Mouse (Mus musculus): ENCODE data around the gene Acadvl. TPM values are rescaled to one million over a fixed set of nuclear protein-coding genes. Genes with fewer than 3 reads are reported as not detected.

The Acadvl gene
- polyA plus RNA-seq, 1 experiment from 2014 or later = 89.9 TPM

DNA sequence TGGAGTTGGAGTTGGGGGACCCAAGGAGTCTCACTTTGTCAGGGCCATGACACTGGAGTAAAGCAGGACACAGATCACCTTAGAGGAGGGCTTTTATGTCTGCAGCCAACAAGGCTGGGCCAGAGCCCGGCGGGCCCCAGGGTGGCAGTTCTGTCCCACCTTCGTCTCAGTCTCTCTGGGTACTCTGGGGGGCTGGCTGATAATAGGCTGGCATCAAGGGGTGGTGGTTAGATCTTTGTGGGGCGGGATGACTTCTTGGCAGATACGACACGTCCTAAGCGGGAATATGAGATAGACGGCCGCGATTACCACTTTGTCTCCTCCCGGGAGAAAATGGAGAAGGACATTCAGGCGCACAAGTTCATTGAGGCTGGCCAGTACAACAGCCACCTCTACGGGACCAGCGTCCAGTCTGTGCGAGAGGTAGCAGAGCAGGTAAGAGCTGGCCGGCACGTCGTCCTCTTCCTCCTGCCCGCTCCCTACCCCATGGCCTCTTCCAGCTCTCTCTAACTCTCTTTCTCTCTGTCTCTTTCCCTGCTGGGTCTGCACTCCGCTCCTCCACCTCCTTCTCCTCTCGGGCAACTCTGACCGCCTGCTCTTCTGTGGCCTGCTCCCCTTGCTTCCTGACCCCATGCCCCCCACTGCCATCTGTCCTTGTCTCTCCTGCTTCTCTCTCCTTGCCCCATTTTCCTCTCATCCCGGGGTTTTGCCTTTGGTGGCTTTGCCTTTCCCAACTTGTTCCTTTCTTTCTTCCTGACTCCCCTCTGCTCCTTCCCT lies 27.3 kb upstream of the Acadvl start:
- Histone ChIP-seq H3K4me2 (no peak overlapping the region), H3K27ac (no peak overlapping the region), H3K4me1 (peaks cover 4% of the 10 kb centered on the region; the same call in 1 of the 2 replicates), H3K36me3 (peaks cover 27% of the 10 kb centered on the region), H3K9me3 (replicated peaks) (no peaks in the 10 kb centered on the region), H3K27me3 (replicated peaks) (no peaks in the 10 kb centered on the region), H3K4me3 (no peak overlapping the region), H3K9ac (no peak overlapping the region)
- WGBS (ENCODE audit: insufficient replicate concordance) = 84% methylated on average over 23 of the region's 23 CpGs
- no peak for ATAC-seq

GRCm38 (mm10) chr11:70040184-70040583 lies 25.0 kb upstream of the Acadvl start:
- no peaks in the 10 kb centered on the region for H3K9me3 ChIP-seq (replicated peaks)
- peaks cover 4% of the 10 kb centered on the region; the same call in 1 of the 2 replicates for H3K4me1 ChIP-seq
- H3K36me3 ChIP-seq = peaks cover 27% of the 10 kb centered on the region
- no peak overlapping the region for H3K4me2 ChIP-seq
- no peak for ATAC-seq
- no peak overlapping the region for H3K9ac ChIP-seq
- H3K27me3 ChIP-seq (replicated peaks) = no peaks in the 10 kb centered on the region
- WGBS (ENCODE audit: insufficient replicate concordance) = 70% methylated on average over 7 of the region's 7 CpGs
- H3K4me3 ChIP-seq = no peak overlapping the region
- no peak overlapping the region for H3K27ac ChIP-seq

DNA sequence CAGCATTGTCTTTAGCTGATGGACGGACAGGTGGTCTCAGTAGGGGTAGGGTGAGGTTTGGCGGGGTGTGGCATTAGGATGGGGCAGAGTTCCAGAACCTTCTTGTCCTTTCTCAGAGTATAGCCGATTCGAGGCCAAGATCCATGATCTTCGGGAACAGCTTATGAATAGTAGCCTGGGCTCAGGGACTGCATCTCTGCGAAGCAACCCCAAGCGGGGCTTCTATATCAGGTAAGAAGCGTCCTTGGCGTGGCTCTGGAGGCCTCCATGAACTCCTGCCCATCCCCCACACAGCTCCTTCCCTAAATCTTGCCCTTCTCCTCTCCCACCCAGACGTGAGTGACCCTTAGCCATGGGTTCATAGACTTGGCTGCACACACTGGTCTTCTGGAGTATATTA lies 24.4 kb upstream of the Acadvl start:
- no peak for ATAC-seq
- Histone ChIP-seq H3K9me3 (replicated peaks) (no peaks in the 10 kb centered on the region), H3K4me2 (no peak overlapping the region), H3K4me1 (peaks cover 4% of the 10 kb centered on the region; the same call in 1 of the 2 replicates), H3K4me3 (no peak overlapping the region), H3K36me3 (peaks cover 23% of the 10 kb centered on the region), H3K27ac (no peak overlapping the region), H3K9ac (no peak overlapping the region), H3K27me3 (replicated peaks) (no peaks in the 10 kb centered on the region)
- 83% methylated on average over 10 of the region's 10 CpGs for WGBS (ENCODE audit: insufficient replicate concordance)

GRCm38 (mm10) chr11:70038174-70038573 lies 23.0 kb upstream of the Acadvl start:
- no peak overlapping the region for H3K4me2 ChIP-seq
- H3K27me3 ChIP-seq (replicated peaks) = no peaks in the 10 kb centered on the region
- H3K4me1 ChIP-seq = peaks cover 4% of the 10 kb centered on the region; the same call in 1 of the 2 replicates
- WGBS (ENCODE audit: insufficient replicate concordance) = 51% methylated on average over 7 of the region's 7 CpGs
- H3K9me3 ChIP-seq (replicated peaks) = no peaks in the 10 kb centered on the region
- H3K9ac ChIP-seq = no peak overlapping the region
- ATAC-seq = no peak
- no peak overlapping the region for H3K4me3 ChIP-seq
- H3K27ac ChIP-seq = no peak overlapping the region
- H3K36me3 ChIP-seq = peaks cover 25% of the 10 kb centered on the region

- peaks cover 26% of the 10 kb centered on the region for H3K36me3 ChIP-seq
- no peak overlapping the region for H3K27ac ChIP-seq
- no peak overlapping the region for H3K9ac ChIP-seq
- peaks cover 24% of the 10 kb centered on the region for H3K27me3 ChIP-seq (replicated peaks)
- H3K4me2 ChIP-seq = no peak overlapping the region
- H3K4me3 ChIP-seq = no peak overlapping the region
- peaks cover 40% of the 10 kb centered on the region for H3K4me1 ChIP-seq
- 88% methylated on average over 11 of the region's 11 CpGs for WGBS (ENCODE audit: insufficient replicate concordance)
- no peak for ATAC-seq
- H3K9me3 ChIP-seq (replicated peaks) = no peaks in the 10 kb centered on the region
Observed at GRCm38 (mm10) chr11:70031321-70031670, 16.1 kb upstream of the Acadvl start.

DNA sequence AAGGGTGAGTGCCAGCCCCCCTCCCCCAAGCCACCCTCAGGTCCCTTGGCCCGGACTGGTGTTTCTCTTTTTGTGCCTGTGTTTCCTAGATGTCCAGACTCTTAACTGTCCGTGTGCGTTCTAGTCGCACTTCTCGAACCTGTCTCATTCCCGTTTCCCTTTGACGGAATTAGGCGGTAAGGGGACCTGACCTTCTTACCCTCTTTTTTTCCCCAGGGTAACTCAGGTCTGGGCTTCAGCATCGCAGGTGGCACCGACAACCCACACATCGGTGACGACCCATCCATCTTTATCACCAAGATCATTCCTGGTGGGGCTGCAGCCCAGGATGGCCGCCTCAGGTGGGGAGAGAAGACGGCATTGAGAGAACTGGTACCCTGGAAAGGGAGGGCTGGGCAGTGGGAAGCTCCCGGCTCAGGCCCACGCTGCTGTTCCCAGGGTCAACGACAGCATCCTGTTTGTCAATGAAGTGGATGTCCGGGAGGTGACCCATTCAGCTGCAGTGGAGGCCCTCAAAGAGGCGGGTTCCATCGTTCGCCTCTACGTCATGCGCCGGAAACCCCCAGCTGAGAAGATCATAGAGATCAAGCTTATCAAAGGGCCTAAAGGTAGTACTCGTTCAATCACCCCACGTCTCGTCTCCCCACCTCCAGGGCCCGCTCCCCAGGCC lies 15.6 kb upstream of the Acadvl start:
- H3K27ac ChIP-seq = no peak overlapping the region
- WGBS (ENCODE audit: insufficient replicate concordance) = 84% methylated on average over 28 of the region's 28 CpGs
- H3K9me3 ChIP-seq (replicated peaks) = no peaks in the 10 kb centered on the region
- H3K4me1 ChIP-seq = peaks cover 45% of the 10 kb centered on the region
- ATAC-seq = no peak
- peaks cover 26% of the 10 kb centered on the region for H3K36me3 ChIP-seq
- H3K4me2 ChIP-seq = no peak overlapping the region
- H3K4me3 ChIP-seq = no peak overlapping the region
- no peak overlapping the region for H3K9ac ChIP-seq
- peaks cover 29% of the 10 kb centered on the region for H3K27me3 ChIP-seq (replicated peaks)

DNA sequence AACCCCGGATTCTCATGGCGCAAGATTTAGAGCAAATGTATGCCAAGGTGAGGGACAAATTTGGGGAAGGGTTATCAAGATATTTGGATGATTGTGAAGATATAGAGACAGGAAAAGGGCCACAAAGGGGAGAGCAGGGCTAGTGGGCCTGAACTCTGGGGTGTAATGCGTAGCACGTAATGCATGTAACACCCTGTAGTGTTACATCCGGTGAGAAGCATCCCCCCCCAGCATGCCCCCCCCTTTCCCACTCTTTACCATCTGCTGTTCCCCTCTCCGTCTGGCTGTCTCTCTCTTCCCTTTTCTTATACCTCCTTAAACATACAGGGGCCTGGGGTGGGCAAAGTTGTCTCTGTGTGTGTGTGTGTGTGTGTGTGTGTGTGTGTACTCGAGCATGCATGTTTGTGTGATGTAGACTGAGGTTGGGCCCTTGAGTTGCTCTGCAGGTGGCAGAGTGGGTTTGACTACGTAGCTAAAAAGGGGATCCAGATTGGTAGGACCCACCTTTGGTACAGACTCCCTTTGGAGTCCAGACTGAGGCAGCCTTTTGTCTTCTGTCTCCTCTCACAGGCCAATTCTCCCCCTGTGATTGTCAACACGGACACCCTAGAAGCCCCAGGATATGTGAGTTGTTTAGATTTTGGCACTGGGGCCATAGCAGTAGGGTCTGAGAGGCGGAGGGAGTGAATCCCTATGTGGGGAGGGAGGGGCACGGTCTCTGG lies 14.8 kb upstream of the Acadvl start:
- WGBS (ENCODE audit: insufficient replicate concordance) = 62% methylated on average over 11 of the region's 11 CpGs
- Histone ChIP-seq H3K9me3 (replicated peaks) (no peaks in the 10 kb centered on the region), H3K4me2 (peak overlapping the region; percentile 54; the same call in 1 of the 2 replicates), H3K27me3 (replicated peaks) (peaks cover 37% of the 10 kb centered on the region), H3K4me3 (no peak overlapping the region), H3K36me3 (peaks cover 26% of the 10 kb centered on the region), H3K27ac (no peak overlapping the region), H3K4me1 (peaks cover 45% of the 10 kb centered on the region), H3K9ac (no peak overlapping the region)
- ATAC-seq = no peak

DNA sequence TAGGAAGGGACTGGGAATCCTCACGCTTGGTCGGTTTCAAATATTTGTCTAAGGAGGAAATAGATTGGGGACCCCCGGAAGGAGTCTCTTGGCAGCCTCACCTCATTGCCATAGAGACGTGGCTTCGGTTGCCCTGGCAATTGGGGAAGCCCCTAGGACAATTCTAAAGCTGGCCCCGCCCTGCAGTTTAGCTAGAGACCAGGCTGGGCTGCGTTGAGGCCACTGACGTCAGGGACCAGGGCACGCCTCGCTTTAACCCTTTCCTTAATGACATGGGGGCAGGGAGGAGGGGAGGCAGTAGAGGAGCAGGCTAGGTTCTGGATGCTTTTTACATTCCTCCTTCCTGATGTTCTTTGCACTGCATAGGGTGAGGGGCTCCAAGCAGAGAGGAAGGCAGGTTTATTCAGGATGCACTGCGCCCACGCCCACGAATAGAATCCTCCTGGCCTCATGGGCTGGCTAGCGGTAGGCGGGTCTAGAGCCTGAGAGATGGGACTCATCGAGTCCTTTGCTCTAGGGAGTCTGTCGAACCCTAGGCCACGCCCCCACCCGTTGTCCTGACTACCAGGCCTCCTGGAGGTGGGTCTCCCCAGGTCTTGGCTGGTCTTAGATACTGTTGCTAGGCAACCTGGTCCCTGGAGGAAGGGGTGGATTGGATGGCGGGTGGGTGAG lies 14.1 kb upstream of the Acadvl start:
- H3K4me3 ChIP-seq = peak overlapping the region; percentile 10; the same call in 1 of the 2 replicates
- no peak overlapping the region for H3K27ac ChIP-seq
- H3K4me2 ChIP-seq = peak overlapping the region; percentile 54
- ATAC-seq = peak; percentile 53
- peaks cover 26% of the 10 kb centered on the region for H3K36me3 ChIP-seq
- H3K9ac ChIP-seq = 0 out of 2 replicates have a peak overlapping the region, but pooled peaks have one; percentile 2
- H3K9me3 ChIP-seq (replicated peaks) = no peaks in the 10 kb centered on the region
- H3K27me3 ChIP-seq (replicated peaks) = peaks cover 44% of the 10 kb centered on the region
- WGBS (ENCODE audit: insufficient replicate concordance) = 5% methylated on average over 20 of the region's 20 CpGs
- H3K4me1 ChIP-seq = peaks cover 48% of the 10 kb centered on the region

DNA sequence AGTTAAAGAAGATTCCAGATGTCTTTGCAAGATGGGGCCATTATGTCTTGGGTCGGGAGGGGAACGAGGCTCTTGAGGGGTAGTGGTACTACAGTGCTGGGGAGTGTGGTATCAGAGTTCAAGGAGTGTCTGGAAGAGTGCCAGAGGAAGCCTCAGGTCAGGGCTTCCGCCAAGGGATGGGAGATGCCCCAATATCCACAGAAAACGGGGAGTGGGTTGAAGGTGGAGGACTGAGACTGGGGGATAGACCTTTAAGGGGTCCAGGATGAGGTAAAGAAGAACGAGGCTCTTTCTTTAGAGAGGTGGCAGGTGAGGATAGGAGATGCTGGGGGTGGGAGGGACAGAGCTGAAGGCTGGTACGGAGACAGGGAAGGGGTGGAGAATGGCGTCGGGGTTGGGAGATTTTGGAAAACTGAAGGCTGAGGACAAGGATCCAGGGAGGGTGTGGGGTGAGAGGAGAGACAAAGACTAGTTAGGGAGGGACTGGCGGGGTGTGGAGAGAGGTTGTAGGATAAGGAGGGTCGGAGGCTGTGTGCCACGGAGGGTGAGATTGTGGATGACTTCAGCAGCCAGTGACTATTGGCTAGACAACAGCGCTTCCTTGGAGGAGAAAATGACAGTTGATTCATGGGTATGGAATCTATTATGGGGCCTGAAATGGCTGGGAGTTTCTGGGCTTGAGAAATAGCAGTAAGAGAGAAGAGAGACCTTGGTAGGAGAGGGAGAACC lies 13.4 kb upstream of the Acadvl start:
- Histone ChIP-seq H3K4me2 (peak overlapping the region; percentile 54), H3K4me1 (peaks cover 55% of the 10 kb centered on the region), H3K4me3 (0 out of 2 replicates have a peak overlapping the region, but pooled peaks have one; percentile 4), H3K27ac (no peak overlapping the region), H3K36me3 (peaks cover 26% of the 10 kb centered on the region), H3K27me3 (replicated peaks) (peaks cover 51% of the 10 kb centered on the region), H3K9me3 (replicated peaks) (no peaks in the 10 kb centered on the region), H3K9ac (no peak overlapping the region)
- no peak for ATAC-seq
- WGBS (ENCODE audit: insufficient replicate concordance) = 25% methylated on average over 12 of the region's 12 CpGs

DNA sequence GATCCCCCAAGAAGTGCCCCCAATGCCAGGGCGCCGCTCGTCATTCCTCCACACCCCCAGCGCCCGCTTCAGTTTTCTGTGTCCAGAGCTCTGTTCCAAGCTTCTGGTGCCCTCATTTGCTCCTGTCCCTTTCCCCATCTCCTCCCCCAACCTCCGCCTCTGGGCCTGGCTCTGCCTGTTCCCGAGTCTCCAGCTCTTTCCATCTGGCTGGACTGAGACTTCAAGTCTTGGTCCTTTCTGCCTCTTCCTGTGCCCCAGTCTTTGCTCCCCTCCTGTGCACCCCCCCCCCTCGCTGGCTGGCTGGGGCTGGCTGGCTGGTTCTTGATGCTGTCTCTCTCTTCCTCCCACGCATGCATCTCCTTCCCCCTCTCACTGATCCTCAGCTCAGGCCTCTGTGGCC lies 12.2 kb upstream of the Acadvl start:
- peaks cover 63% of the 10 kb centered on the region for H3K27me3 ChIP-seq (replicated peaks)
- no peak for ATAC-seq
- H3K9me3 ChIP-seq (replicated peaks) = no peaks in the 10 kb centered on the region
- H3K4me2 ChIP-seq = peak overlapping the region; percentile 53; the same call in 1 of the 2 replicates
- 0 out of 2 replicates have a peak overlapping the region, but pooled peaks have one; percentile 10 for H3K27ac ChIP-seq
- H3K36me3 ChIP-seq = peaks cover 19% of the 10 kb centered on the region
- WGBS (ENCODE audit: insufficient replicate concordance) = 57% methylated on average over 9 of the region's 9 CpGs
- H3K9ac ChIP-seq = no peak overlapping the region
- no peak overlapping the region for H3K4me3 ChIP-seq
- H3K4me1 ChIP-seq = peaks cover 65% of the 10 kb centered on the region

- peak; percentile 51 for ATAC-seq
- WGBS (ENCODE audit: insufficient replicate concordance) = 27% methylated on average over 19 of the region's 19 CpGs
- Histone ChIP-seq H3K4me3 (peak overlapping the region; percentile 23; the same call in 1 of the 2 replicates), H3K4me2 (peak overlapping the region; percentile 53), H3K4me1 (peaks cover 66% of the 10 kb centered on the region), H3K9ac (no peak overlapping the region), H3K9me3 (replicated peaks) (no peaks in the 10 kb centered on the region), H3K27ac (0 out of 2 replicates have a peak overlapping the region, but pooled peaks have one; percentile 10), H3K36me3 (peaks cover 12% of the 10 kb centered on the region), H3K27me3 (replicated peaks) (peaks cover 68% of the 10 kb centered on the region)
Observed at GRCm38 (mm10) chr11:70026689-70027088, 11.5 kb upstream of the Acadvl start.

All from liver, embryonic 12.5 days (tissue).